Mouse (Mus musculus) kidney, adult 9 months (tissue): ENCODE results near the gene Ipo11.

Source experiments
- DNase-seq: peaks from one replicate; pipeline ENCODE4 v3.0.0; 2022

The Ipo11 gene

GRCm38 (mm10) chr13:106894284-106894683 is 42.5 kb downstream of the Ipo11 start:
- DNase-seq = peak; percentile 13

- DNase-seq = no peak
These were observed 43.1 kb downstream of the Ipo11 start for GRCm38 (mm10) chr13:106893701-106894100.

GRCm38 (mm10) chr13:106893196-106893595 is 43.6 kb downstream of the Ipo11 start:
- no peak for DNase-seq

GRCm38 (mm10) chr13:106887364-106887763 is 49.4 kb downstream of the Ipo11 start:
- no peak for DNase-seq

GRCm38 (mm10) chr13:106884249-106884648 is 52.5 kb downstream of the Ipo11 start:
- DNase-seq = no peak

- no peak for DNase-seq
These were observed 60.5 kb downstream of the Ipo11 start for GRCm38 (mm10) chr13:106876278-106876677.

GRCm38 (mm10) chr13:106865547-106865946 is 71.2 kb downstream of the Ipo11 start:
- no peak for DNase-seq

- DNase-seq = no peak
These were observed 78.0 kb downstream of the Ipo11 start for GRCm38 (mm10) chr13:106858779-106859178.

GRCm38 (mm10) chr13:106856556-106856955 is 80.2 kb downstream of the Ipo11 start:
- DNase-seq = no peak

- DNase-seq = no peak
These were observed 89.2 kb downstream of the Ipo11 start for GRCm38 (mm10) chr13:106847534-106847933.

GRCm38 (mm10) chr13:106844928-106845327 is 91.8 kb downstream of the Ipo11 start:
- no peak for DNase-seq

GRCm38 (mm10) chr13:106842542-106842941 is 94.2 kb downstream of the Ipo11 start:
- no peak for DNase-seq

GRCm38 (mm10) chr13:106838778-106839177 is 98.0 kb downstream of the Ipo11 start:
- no peak for DNase-seq

GRCm38 (mm10) chr13:106836527-106836879 is 100.3 kb downstream of the Ipo11 start:
- no peak for DNase-seq

- DNase-seq = peak; percentile 74
These were observed 100.8 kb downstream of the Ipo11 start for GRCm38 (mm10) chr13:106835844-106836526.

GRCm38 (mm10) chr13:106830029-106830428 is 106.7 kb downstream of the Ipo11 start:
- DNase-seq = no peak

- DNase-seq = no peak
These were observed 107.3 kb downstream of the Ipo11 start for GRCm38 (mm10) chr13:106829327-106829997.

- DNase-seq = no peak
These were observed 111.1 kb downstream of the Ipo11 start for GRCm38 (mm10) chr13:106825618-106826017.

GRCm38 (mm10) chr13:106823875-106824191 is 112.9 kb downstream of the Ipo11 start:
- no peak for DNase-seq

GRCm38 (mm10) chr13:106823121-106823874 is 113.5 kb downstream of the Ipo11 start:
- no peak for DNase-seq

GRCm38 (mm10) chr13:106820149-106820548 is 116.6 kb downstream of the Ipo11 start:
- DNase-seq = peak; percentile 13

GRCm38 (mm10) chr13:106819749-106820148 is 117.0 kb downstream of the Ipo11 start:
- no peak for DNase-seq

GRCm38 (mm10) chr13:106817066-106817465 is 119.7 kb downstream of the Ipo11 start:
- no peak for DNase-seq

- no peak for DNase-seq
These were observed 123.2 kb downstream of the Ipo11 start for GRCm38 (mm10) chr13:106813519-106813918.
